Mouse (Mus musculus) left cerebral cortex, adult 18-20 months (tissue): Measurements from ENCODE around the gene Cdk2ap1. TPM values are rescaled to one million over a fixed set of nuclear protein-coding genes. Genes with fewer than 3 reads are reported as not detected.

Experiments used
- DNase-seq, 2 experiments: peaks; one replicate each; pipeline ENCODE4 v3.0.0; 2021 to 2022; ENCODE audit warnings: low spot score in 2 of 2, mixed read lengths in 1 of 2
- total RNA-seq, 2 experiments: library from RNA; stranded (reverse); gene quantifications; 2 replicates each; pipeline ENCODE4 v1.2.3; 2021

Gene Cdk2ap1
- total RNA-seq, 2 experiments from 2014 or later: 162 to 168 TPM

DNA sequence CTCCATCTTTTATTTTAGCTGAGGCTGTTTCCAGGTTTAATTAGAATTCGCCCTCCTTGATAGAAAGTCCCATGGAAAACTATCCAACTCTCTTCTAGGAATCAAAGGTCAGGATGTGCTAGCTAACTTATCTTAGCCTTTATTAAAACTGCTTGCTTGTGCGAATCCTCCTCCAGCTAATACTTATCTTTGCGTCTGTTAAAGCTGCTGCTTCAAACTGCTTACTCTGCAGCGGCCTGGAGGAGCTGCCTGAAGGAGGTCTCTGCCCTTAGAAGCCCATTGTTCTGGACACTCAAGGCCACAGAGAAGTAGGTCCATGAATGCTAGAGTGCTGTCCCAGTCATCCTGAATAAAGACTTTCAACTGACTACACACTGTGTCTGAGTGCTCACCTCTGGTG is 66.4 kb downstream of the Cdk2ap1 start:
- DNase-seq: no peak

Other genes with a start within 250 kb of the Cdk2ap1 start
- gene Arl6ip4, start 247.0 kb downstream of the Cdk2ap1 start, total RNA-seq: 10 to 100 TPM; 60.7 to 65.3 TPM
- gene Pitpnm2, start 113.3 kb downstream of the Cdk2ap1 start, total RNA-seq: 100 to 1,000 TPM; 259 to 274 TPM
- gene Mphosph9, start 35.1 kb downstream of the Cdk2ap1 start, total RNA-seq: 10 to 100 TPM; 13.8 to 22.5 TPM
- 10 to 100 TPM; 14.0 TPM for gene 2810006K23Rik, start 35.0 kb downstream of the Cdk2ap1 start, total RNA-seq
- 100 to 1,000 TPM; 175 to 185 TPM for gene Sbno1, start 62.9 kb upstream of the Cdk2ap1 start, total RNA-seq
- gene Kmt5a, start 76.8 kb upstream of the Cdk2ap1 start, total RNA-seq: 10 to 100 TPM; 61.5 to 64.2 TPM
- gene Rilpl2, start 115.3 kb upstream of the Cdk2ap1 start, total RNA-seq: 10 to 100 TPM; 17.5 to 19.3 TPM
- gene Snrnp35, start 120.1 kb upstream of the Cdk2ap1 start, total RNA-seq: 10 to 100 TPM; 23.0 to 27.5 TPM
- gene Rilpl1, start 168.3 kb upstream of the Cdk2ap1 start, total RNA-seq: 10 to 100 TPM; 85.1 to 93.3 TPM
- gene Tmed2, start 177.6 kb upstream of the Cdk2ap1 start, total RNA-seq: 100 to 1,000 TPM; 103 to 122 TPM
- gene Ddx55, start 189.8 kb upstream of the Cdk2ap1 start, total RNA-seq: 10 to 100 TPM; 22.6 to 25.9 TPM
- 10 to 100 TPM; 30.6 to 31.3 TPM for gene Eif2b1, start 216.0 kb upstream of the Cdk2ap1 start, total RNA-seq
- 10 to 100 TPM; 25.0 to 29.6 TPM for gene Gtf2h3, start 216.1 kb upstream of the Cdk2ap1 start, total RNA-seq